Mouse (Mus musculus): ENCODE results near the gene Creb3l2.

DNA sequence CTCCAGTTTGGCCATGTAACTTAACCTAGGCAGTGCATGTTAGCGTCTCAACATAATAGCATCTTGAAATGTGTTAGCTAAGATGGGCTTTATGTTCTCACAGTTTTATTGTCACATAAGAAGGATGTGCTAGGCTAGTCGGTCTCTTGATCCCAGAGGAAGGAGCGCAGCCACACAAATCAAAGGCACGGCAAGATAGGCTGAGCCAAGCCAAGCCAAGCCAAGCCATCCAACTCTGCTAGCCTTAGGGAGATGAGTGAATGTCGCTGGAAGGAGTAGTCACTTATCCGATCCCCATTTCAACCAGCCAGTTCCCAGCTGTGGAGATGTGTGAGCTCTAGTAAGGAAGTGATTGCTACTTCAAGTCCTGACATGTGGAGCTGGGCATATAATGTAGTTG lies 75.0 kb downstream of the Creb3l2 start:
- TF ChIP-seq CTCF (IDR thresholded peaks at IDR 0.05; ENCODE audit: extremely low read depth, insufficient read length, insufficient replicate concordance, low read depth, low read length) (no peak), POLR2A (IDR thresholded peaks at IDR 0.05; ENCODE audit: low read depth, low read length) (no peak)
